Mouse (Mus musculus) brain, embryonic 18.5 days (tissue): ENCODE data around the gene Gcn1l1.
A peak's percentile ranks its signal among the peaks of the same experiment; 100 is the strongest.

Experiments
- DNase-seq: peaks from one replicate; pipeline ENCODE4 v3.0.0-alpha.2; 2012; ENCODE audit warnings: low read depth, low spot score

Gene Gcn1l1

DNA sequence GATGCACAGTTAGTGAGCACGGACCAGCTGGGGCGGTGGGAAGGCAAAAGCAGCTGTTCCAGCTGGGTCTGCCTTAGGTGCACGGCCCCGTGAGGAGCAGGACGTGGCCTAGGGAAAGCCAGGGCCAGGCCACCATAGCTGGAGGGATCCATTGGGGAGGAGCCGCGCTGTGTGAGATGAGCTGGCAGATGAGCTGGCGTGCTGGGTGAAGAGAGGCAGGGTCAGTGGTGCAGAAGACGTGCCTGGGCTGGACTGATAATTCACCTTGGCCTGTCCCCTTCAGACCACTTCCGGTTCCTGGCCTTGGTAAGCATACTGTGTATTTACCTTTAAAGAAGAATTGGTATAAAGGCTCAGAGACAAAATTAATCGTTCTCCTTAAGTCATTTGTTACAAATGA lies 46.5 kb downstream of the Gcn1l1 start:
- DNase-seq: no peak

DNA sequence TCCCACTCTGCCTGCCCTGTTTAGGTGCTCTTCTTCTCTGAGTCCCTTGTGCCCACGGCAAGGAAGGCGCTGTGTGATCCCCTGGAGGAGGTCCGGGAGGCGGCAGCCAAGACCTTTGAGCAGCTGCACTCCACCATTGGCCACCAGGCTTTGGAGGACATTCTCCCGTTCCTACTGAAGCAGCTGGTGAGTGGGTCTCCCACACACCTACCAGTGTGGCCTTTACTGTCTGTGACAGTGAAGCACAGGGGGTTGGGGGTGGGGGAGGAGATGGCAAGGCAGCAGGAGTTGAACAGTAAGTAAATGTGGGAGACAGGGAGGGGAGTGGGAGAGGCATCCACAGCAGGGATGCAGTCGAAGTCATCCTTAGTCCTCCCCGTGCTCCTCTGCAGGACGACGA lies 48.3 kb downstream of the Gcn1l1 start:
- no peak for DNase-seq

DNA sequence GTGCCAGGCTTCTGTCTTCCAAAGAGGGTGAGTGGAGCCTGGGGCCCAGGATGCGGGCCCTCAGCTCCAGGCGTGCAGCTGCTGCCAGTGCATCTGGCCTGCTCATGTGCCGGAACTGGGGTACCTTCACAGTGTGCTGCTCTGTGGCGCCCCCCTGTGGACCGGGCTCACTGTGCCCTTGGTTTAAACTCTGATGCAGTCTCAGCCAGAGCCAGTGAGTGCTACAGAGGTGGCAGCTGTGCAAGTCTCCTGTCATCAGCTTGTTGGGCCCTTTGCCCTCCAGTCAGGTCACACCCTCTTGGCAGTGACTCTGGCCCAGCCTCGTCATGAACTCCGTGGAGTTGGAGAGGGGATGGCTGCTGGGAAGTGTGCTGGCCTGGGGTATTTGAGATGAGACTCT lies 49.9 kb downstream of the Gcn1l1 start:
- DNase-seq: no peak

DNA sequence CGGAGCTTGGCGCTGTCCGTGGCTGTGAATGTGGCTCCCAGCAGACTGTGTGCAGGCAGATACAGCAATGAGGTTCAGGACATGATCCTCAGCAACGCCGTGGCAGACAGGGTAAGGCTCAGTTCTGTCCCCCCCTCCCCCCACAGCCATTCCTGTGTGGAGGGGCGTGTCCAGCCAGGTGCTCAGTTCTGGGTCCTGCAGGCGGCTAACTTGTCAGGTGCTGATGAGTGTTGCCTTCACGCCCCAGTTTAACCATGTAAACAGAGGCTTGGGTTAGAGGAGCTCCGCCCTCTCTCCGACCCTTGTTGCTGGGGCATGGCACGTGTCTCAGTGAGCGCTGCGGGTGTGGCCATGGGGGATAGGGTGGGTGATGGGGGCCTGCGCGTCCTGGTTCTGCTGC lies 54.6 kb downstream of the Gcn1l1 start:
- no peak for DNase-seq

DNA sequence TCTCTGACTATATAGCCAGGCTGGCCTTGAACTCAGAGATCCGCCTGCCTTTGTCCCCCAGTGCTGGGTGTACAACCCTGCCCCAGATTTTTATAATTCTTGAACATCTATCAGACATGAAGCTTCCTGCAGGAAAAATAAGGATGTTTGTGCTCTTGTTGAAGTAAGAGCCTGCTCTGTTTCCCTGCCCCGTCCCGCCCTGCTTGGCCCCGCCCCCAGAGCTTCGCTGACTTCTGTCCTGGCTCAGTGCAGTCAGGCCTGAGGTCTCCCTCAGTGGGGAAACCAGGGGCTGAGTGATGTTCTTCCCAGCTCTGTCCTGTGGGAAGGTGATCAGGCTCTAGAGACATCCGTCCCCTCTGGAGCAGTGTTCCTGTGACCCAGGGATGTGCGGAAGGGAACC lies 57.6 kb downstream of the Gcn1l1 start:
- DNase-seq: no peak

DNA sequence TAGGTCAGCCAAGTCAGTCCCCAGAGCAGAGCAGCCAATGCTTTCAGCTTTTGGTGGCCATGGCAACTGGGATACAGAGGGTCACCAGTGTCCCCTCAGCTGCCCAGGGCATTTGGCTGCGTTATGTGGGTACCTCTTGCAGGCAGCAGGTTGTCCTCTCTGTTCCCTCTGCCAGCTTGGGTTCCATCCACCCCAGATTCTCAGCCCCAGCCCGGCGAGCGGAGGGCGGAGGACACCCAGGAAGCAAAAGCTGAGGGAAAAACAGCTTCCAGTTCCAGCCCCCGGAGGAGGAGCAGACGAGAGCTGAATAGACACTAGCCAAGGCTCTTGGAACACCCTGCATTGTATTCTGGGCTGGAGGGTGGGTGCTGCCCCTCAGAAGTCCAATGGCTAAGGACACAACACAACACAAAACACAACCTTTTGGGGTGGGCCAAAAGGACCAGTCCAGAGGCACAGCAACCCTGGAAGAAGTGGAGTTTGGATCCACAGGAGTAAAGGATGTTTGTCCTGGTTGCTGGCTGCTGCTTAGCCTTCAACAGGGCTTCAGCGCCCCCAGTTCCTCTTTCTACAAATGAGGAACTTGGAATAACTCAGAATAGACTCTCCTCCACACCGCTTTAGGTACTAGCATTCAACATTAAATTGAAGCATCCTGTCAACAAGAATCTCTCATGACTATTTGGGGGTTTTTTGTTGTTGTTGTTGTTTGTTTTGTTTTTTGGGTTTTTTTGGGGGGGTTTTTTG lies 58.8 kb downstream of the Gcn1l1 start:
- no peak for DNase-seq

DNA sequence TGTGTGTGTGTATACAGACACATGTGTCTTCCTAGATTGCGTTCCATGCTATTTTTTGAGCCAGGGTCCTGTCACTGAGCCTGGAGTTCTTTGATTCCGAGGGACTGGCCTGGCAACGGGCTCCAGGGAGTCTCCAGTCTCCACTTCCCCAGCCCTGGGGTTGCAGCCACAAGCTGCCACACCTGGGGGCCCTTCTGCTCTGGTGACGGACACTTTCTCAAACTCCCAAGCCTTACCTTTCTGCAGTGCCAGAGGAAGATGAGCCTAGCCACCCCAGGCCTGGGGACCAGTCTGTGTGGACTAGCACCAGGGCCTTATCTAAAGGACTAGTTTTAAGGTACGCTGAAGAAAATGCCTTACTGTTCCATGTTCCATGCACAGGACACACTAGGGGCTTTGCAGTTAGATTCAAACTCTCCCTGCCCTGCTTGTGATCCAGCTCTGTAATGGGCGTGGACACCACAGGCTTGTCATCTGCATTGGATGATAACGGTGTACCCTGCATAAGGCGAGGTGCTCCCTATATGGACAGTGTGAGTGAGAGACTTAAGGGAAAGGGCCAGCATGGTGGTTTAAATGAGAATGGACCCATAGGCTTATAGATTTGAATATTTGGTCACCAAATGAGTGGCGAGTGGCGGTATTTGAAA lies 61.3 kb downstream of the Gcn1l1 start:
- no peak for DNase-seq

DNA sequence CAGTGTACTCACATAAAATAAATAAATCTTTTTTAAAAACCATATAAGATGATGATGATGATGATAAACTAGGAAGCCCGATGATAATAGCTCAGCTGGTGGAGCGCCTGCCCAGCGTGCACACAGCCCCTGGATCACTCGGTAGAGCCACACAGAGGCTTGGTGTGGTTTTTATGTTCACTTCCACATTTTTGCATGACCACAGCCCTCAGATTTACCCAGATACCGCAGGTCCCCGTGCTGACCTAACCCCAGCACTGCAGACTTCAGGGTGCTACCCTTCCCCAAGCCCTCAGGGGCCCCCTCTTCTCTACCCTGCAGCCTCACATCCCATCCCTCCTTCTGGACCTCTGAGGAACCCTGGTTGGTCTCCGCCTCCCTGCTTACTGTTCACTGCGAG lies 63.0 kb downstream of the Gcn1l1 start:
- DNase-seq: no peak

DNA sequence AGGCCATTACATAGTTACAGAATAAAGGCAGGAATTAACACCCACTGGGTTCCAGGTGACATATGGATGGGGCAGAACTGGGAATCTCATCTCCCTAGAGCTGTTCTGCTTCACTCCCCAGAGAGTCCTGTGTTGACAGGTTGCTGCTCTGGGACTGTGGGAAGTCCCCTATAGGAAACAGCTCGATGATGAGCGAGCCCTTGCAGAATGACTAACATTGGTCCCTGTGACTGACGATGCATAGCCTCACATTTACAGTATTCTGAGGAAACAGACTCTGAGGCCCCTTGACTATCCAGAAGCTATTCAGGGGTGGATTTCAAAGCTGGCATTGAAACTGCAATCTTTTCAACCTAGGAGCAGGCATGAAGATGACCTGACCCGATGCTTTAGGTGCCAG lies 64.6 kb downstream of the Gcn1l1 start:
- DNase-seq: no peak

DNA sequence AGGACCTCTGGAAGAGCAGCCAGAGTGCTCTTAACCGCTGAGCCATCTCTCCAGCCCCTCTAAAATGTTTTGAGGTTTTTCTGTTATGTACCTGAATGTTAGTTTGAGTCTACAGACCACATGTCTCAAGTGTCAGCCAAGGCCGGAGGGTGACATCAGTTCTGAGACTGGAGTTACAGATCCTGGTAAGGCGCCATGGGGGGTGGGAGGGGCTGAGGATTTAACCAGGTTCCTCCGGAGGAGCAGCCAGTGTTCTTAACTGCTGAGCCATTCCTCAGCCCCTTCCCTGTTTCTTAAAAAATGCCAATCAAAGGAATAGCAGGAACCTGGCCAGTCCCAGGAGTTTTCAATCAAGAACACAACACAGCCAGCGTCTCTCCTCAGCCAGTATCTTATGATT lies 65.2 kb downstream of the Gcn1l1 start:
- no peak for DNase-seq

DNA sequence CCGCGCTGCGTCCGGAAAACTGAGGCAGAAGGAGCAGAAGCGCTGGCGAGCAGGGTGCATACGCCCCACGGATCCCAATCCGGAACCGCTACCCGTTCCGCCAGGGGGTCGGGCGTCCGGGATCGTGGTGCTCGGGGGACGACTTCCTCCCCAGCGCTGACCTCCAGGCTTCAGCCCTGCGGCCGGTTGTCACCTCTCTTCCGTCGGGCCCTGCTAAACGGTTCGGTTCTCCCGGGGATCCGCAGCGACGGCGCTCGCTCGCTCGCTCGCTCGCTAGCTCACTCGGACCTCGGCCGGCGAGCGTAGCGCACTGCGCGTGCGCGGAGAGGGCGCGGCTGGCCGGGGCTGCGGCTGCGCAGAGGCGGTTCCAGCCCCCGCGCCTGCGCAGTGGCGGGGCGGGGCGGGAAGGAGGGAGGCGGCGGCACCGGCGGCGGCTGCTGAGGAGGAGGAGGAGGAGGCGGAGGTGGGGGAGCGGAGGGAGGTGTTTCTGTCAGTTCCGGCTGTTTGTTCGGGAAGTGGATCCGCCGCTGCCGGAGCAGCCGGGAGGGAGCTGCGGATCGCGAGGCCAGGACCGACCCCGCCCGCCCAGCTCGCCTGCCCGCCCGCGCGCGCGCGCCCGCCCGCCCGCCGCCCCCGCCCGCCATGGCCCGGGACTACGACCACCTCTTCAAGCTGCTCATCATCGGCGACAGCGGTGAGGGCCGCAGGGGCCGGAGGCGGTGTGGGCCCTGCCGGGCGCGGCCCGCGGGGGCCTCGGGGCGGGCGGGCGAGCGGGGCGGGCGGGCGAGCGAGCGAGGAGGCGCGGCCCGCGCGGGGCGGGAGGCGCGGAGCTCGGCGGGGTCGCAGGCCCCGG lies 66.7 kb downstream of the Gcn1l1 start, which contains the start of gene Rab35:
TSS of gene Rab35 (plus strand) at position 404 of the 853 bp plus-strand sequence.
- peak; percentile 77 for DNase-seq

DNA sequence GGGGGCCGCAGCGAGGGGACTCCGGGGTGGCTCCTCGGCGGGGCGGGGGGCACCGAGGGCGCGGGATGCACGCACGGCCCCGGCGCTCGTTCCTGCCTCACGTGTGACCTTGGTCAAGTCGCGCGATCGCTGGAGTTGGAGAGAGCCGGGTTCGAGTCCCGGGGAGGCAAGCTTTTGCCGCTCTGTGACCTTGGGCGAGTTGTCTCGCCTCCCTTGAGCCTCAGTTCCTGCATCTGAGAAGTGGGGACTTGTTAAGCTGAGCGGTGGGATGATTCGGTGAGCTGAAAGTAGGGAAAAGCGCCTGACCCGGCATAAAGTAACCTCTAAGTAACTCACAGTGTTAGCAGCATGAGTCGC lies 67.3 kb downstream of the Gcn1l1 start:
- DNase-seq: no peak

DNA sequence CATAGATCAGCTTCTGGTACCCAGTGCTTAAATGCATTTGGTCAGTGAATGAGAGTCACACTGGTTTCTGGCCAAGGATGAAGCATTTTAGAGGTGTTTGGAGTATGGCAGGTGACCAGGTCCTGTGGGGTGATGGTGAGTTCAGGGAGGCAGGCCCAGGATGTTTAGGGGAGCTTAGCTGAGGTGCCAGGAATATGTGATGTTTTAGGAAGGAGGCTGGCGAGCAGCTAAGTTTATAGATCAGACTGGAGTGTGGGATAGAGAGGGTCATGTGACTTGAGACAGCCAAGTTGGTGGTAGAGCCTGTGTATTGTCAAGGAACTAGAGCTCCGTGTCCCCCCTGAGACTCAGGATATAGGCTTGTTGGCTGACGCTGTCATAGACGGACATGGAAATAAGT lies 68.0 kb downstream of the Gcn1l1 start:
- no peak for DNase-seq

DNA sequence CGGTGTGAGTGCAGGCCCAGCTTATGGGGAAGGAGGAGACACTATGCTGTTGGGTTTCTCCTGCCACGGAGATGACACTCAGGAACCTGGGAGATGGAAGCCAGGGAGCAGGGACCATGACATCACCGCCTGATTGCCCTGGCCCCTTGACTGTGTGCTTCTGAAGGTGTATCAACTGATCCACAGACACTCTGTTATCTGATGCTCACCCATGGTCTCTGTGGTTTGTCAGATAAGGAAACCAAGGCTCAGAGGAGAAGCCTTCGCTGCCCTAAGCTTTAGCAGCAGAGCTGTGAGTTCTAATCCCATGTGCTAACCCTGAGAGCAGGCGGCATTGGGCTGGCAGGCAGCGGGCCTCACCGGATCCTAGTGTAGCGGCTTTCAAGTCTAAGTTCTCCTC lies 69.0 kb downstream of the Gcn1l1 start:
- no peak for DNase-seq

DNA sequence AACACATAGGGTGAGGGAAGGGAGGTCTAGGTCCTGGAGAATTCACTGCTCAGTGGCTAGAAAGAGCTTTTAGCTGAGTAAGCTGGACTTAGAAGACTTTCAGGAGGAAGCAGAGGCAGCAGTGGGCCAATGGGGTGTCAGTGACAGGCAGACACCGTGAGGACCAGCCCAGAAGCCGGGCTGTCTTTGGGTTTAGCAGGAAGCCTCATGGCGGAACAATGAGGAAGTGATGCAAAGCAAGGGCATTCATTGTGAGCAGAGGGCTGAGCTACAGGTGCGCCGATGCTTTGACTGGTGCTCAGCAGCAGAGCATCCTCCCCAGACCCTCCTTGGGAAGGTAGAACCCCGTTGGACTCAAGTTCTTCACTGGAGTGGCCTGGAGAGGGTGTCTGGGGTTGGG lies 70.5 kb downstream of the Gcn1l1 start:
- no peak for DNase-seq

DNA sequence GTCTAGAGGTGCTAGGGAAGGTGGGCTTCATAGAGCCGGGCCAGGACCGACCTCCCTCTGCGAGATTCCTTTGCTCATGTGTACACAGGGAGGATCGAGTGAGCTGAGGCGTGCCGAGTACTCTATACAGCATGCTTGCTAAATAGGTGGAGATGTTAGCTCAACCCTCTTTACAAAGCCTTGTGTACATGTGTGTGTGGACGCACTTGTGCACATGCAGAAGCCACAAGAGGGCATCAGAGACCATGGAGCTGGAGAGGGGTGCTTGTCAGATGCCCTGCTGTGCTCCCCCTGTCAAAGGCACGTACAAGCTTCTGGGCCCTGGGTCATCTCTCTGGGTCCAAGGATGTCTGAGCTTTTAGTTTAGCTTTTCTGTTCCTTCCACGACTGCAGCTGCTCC lies 79.1 kb downstream of the Gcn1l1 start:
- DNase-seq: no peak

DNA sequence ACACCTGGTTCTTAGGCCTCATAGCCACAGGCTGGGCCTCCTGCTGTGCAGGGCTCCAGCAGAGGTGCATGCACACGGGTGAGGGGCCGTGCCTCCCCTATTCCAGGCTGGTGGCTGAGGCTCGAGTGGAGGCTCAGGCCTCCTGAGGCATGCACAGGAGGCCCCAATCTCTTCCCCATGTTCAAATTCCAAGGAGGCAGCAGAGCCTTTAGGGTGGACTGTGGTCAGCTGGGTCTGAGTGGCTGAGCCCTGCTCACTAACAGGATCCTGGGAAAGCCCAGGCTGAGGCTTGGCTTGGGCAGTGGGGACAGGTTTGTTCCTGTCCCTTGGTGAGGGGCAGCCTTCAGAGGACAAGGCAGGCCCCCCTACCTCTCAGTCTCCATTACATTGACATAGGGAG lies 83.8 kb downstream of the Gcn1l1 start:
- DNase-seq: no peak

DNA sequence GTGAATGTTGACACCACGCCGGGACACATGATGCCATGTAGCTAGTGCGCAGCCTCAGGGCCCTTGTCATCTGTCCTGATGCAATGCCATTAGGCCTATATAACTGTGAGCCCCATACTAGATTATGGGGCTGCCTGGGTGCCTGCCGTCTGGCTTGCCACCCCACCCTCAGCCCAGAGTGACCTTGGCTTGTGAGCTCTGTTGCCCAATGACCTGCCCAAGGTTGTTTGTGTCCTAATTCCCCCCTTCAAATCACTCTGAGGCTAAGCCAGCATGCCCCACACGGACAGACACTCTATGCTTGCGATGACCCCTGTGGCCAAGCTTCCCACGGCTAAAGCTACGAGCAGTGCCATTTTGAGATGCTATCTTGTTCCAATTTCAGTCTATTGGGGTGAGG lies 84.6 kb downstream of the Gcn1l1 start:
- DNase-seq: no peak

DNA sequence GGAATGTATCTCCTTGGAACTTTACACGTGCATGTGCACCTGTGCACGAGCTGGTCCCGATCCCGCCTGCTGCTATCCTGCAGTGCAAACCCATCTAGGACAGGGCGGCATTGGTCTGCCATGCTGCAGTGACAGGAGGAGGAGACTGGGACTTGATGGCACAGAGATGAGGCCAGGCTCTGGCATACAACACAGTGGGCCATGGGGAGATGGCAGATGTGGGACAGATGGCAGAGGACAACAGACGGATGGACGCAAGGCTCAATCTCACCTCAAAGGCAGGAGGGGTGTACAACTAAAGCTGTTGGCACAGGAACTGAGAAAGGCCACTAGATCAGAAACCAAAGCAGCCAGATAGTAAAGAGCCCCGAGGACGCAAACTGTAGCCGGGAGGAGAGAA lies 85.8 kb downstream of the Gcn1l1 start:
- DNase-seq: no peak

DNA sequence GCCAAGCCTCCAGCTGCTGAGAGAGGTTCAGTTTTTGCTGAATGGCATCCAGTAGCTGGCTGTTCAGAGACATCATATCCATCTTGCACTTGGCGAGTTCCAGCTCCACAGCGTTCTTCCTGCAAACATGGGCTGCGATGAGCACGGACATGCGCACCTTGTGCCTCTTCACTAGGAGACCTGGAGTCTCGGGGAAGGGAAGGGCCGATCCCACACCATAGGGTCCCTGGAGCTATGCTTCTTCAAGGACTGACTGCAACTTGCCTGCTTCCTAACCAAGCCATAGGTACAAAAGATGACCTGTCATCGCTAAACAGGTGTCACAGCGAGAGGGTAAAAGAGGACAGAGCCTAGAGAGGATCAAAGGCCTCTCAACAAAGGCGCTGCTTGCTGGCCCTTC lies 86.8 kb downstream of the Gcn1l1 start:
- DNase-seq: no peak

DNA sequence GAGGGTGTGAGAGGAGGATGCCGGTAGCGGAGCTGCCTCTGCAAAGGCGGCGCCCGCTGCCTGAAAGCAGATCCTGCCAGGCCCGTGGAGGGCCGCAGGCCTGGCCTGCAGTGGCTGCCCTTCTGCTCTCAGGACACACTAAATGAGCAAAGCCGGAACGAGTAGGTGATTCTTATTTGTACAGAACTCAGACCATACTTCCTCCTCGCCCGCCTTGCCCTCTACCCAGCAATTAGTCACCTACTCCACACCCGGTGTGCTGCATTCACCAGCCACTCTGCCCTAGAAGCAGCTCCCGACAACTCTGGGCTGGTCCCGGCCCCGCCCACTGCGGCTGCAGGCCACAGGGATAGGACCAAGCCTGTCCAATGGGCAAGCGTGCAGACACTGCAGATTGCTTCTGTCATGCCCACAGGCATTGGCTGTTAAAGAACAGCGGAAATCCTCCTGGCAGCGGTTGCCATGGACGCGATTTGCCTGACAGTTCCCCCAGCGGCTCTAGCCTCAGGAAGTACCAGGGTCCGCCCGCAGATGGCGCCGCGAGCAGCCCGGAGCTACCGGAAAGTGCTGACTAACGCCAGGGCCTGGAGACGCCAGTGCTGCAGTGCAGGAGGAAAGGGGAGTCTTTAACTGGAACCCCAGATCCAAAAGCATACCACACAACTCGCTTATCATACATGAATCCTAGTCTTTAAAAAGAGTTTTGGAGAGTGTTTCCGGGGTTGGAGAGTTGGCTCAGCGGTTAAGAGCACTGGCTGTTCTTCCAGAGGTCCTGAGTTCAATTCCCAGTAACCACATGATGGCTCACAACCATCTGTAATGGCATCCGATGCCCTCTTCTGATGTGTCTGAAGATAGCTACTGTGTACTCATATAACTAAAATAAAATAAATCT lies 87.9 kb downstream of the Gcn1l1 start:
- DNase-seq: peak; percentile 97

DNA sequence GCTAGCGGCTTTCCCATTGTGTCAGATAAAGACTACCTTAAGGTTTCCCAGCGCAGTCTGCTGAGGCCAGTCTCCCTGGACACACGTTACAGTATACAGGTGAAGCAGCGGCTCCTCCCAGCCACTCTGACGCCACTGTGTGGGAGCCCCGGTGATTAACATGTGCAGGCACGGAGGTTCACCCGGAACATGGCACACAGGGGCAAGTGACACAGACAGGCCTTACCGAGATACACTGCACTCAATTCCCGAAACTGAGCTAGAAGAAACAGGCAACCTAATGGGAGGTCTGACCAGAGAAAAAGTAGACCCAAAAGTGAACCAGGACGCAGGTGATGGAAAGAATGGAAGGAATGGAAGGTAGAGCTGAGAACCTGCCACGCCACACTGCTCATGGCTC lies 88.7 kb downstream of the Gcn1l1 start:
- DNase-seq: no peak
